Mouse (Mus musculus) ovary, adult 2 months (tissue): Measurements from ENCODE around the gene Fam126a. TPM values are rescaled to one million over a fixed set of nuclear protein-coding genes. Genes with fewer than 3 reads are reported as not detected.

Source experiments
- polyA plus RNA-seq: library from polyadenylated mRNA; depleted of rRNA; stranded (reverse); fragments of >200 nt; gene quantifications from 2 replicates; pipeline ENCODE4 v1.2.3, GENCODE M21; 2012; rRNA removed

Fam126a gene
- 14.4 and 14.9 TPM in 2 replicates for polyA plus RNA-seq

DNA sequence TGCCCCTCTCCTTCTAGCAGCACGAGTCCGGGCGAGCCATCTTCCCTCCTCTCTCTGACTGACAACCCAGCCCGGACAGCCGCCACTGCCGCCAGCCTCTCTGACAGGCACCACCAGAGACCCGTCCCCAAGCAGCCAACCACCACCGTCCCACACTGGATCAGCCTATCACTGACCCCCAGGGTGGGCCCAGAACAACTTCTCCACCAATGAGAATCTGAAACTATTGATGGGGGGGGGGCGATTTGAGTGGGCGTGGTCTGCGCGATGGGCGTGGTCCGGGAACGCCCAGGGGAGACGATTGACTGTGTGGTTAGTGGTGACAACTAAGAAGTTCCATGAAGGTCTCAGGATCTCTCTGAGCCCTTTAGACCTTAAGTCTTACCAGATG is at the start of gene Fam126a:
TSS of gene Fam126a (minus strand) at position 112 of the 391 bp plus-strand sequence.

Other genes with a start within 250 kb of the Fam126a start
- 7.5 and 9.0 TPM in 2 replicates for gene Pus7, start 247.0 kb downstream of the Fam126a start, polyA plus RNA-seq
- 11.2 and 11.9 TPM in 2 replicates for gene Rint1, start 243.0 kb downstream of the Fam126a start, polyA plus RNA-seq
- gene Tomm7, start 186.5 kb downstream of the Fam126a start, polyA plus RNA-seq: 8.5 and 12.8 TPM in 2 replicates
- gene Klhl7, start 69.9 kb upstream of the Fam126a start, polyA plus RNA-seq: 1.9 and 2.8 TPM in 2 replicates
- gene Nupl2, start 134.3 kb upstream of the Fam126a start, polyA plus RNA-seq: 5.9 and 7.2 TPM in 2 replicates